Mouse (Mus musculus): Measurements from ENCODE around the gene Pgbd5. TPM values are rescaled to one million over a fixed set of nuclear protein-coding genes. Genes with fewer than 3 reads are reported as not detected.

The Pgbd5 gene
- total and polyA plus RNA-seq, 2 experiments from 2014 or later: 15.9 to 74.1 TPM

DNA sequence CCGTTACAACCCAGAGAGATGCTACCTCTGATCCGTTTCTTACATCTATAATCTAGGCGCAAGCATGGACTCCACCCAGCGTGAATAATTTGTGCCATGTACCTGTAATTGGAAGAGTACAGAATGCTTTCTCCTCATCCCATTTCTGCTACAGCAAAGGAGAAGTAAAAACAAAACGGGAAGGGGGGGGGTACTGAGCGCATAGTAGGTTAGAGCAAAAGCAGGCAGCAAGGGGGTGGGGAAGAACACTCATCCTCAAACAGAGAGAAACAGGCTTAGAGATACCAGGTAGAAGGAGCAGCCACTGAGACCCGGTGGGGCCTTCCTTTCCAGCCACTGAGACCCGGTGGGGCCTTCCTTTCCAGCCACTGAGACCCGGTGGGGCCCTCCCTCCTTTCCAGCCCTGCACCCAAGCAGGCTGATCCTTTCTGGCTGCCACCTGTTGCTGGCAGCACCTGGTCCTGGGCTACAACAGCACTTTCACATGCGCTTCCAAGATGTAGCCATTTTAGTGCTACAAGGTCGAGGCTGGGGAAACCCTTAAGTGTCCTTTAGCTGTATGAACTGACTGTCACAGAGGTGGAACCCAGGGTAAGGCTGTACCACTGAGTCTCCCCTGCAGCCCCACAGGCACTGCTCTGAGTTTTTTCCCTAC, 77.6 kb downstream of the Pgbd5 start:
- Histone ChIP-seq H3K36me3 (ENCODE audit: insufficient read depth, low read length) (peaks cover 2% of the 10 kb centered on the region; the same call in 1 of the 2 replicates), H3K4me2 (ENCODE audit: low read depth, low read length) (no peak overlapping the region), H3K4me1 (ENCODE audit: insufficient read depth, low read length) (no peaks in the 10 kb centered on the region), H3K27me3 (ENCODE audit: insufficient read depth, low read length) (no peaks in the 10 kb centered on the region), H3K9me3 (ENCODE audit: low read length) (no peaks in the 10 kb centered on the region), H3K4me3 (ENCODE audit: low read length) (no peak overlapping the region), H3K27ac (no peak overlapping the region), H3K9ac (replicated peaks; ENCODE audit: low read length) (no peak overlapping the region)
- TF ChIP-seq CTCF (IDR thresholded peaks at IDR 0.05; ENCODE audit: low read depth): no peak
- whole genome bisulfite sequencing: 85% methylated on average over 11 of the region's 11 CpGs
- DNase-seq (ENCODE audit: low spot score) (no peak), ATAC-seq (no peak)

DNA sequence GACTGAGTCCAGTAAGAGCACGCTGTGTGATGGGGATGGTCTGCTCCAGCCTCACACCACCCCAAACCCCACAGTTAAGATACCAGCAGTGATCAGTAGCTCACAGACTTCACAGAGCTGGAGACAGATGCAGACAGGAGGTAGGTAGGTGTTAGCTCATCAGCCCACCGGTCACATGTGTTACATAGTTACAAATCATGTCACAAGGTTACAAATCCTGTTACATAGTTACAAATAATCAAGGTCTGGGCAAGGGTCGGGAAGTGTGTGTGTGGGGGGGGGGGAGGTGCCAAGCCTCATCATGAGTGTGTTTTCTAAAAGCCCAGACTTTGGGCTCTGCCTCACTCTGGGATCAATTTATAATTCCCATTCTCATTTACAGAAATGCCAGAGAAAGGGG, 78.5 kb downstream of the Pgbd5 start:
- TF ChIP-seq CTCF (IDR thresholded peaks at IDR 0.05; ENCODE audit: low read depth): no peak
- no peak overlapping the region for H3K9ac ChIP-seq (replicated peaks; ENCODE audit: low read length)
- H3K4me2 ChIP-seq (ENCODE audit: low read depth, low read length): no peak overlapping the region
- no peaks in the 10 kb centered on the region for H3K9me3 ChIP-seq (ENCODE audit: low read length)
- ATAC-seq (no peak), DNase-seq (ENCODE audit: low spot score) (no peak)
- H3K4me3 ChIP-seq (ENCODE audit: low read length): no peak overlapping the region
- no peaks in the 10 kb centered on the region for H3K36me3 ChIP-seq (ENCODE audit: insufficient read depth, low read length)
- no peak overlapping the region for H3K27ac ChIP-seq
- H3K4me1 ChIP-seq (ENCODE audit: insufficient read depth, low read length): no peaks in the 10 kb centered on the region
- 86% methylated on average over 3 of the region's 3 CpGs for WGBS
- no peaks in the 10 kb centered on the region for H3K27me3 ChIP-seq (ENCODE audit: insufficient read depth, low read length)

DNA sequence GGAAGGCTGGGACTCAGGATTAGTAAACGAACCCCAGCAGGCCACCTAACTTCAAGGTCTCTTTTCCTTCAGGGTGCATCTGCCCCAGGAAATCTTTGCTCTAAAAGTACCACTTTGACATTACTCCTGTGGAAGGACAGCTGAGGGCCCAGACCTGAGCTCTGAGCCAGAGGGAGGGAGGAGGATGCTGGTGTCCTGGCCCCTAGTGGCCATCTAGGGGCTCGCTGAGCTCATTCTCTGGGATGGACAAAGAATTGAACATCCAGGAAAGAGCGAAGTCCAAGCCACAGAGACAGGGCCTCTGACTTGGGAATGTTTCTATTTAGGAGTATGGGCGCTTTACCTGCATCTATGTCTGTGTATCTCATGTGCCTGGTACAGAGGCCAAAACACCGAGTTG, 87.8 kb downstream of the Pgbd5 start:
- Histone ChIP-seq H3K4me3 (ENCODE audit: low read length) (no peak overlapping the region), H3K4me1 (ENCODE audit: insufficient read depth, low read length) (no peaks in the 10 kb centered on the region), H3K9me3 (ENCODE audit: low read length) (no peaks in the 10 kb centered on the region), H3K9ac (replicated peaks; ENCODE audit: low read length) (no peak overlapping the region), H3K36me3 (ENCODE audit: insufficient read depth, low read length) (no peaks in the 10 kb centered on the region), H3K27ac (no peak overlapping the region), H3K27me3 (ENCODE audit: insufficient read depth, low read length) (no peaks in the 10 kb centered on the region), H3K4me2 (ENCODE audit: low read depth, low read length) (no peak overlapping the region)
- 65% methylated on average over 5 of the region's 5 CpGs for WGBS
- no peak for DNase-seq (ENCODE audit: low spot score)
- ATAC-seq: no peak
- TF ChIP-seq CTCF (IDR thresholded peaks at IDR 0.05; ENCODE audit: low read depth): peak; percentile 57

DNA sequence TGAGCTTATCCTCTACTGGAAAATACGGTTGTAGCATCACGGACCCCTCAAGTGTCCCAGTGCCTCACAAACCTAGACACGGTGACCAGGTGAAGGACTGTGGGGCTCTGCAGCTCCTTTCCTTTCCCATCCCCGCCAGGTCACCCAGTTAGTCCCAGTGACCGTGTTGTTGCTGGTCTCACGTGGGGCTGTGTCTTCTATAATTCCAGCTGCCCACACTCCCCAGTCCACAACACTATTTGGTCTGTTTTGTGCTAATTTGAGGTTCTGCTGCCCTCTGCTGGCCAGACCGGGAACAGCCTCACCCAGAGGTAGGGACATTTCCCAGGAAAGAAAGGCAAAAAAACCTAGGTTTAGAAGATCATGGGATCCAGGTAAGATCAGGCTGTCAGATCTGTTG, 89.8 kb downstream of the Pgbd5 start:
- DNase-seq (ENCODE audit: low spot score): peak; percentile 86
- Histone ChIP-seq H3K4me3 (ENCODE audit: low read length) (no peak overlapping the region), H3K4me1 (ENCODE audit: insufficient read depth, low read length) (no peaks in the 10 kb centered on the region), H3K36me3 (ENCODE audit: insufficient read depth, low read length) (peaks cover 2% of the 10 kb centered on the region; the same call in 1 of the 2 replicates), H3K4me2 (ENCODE audit: low read depth, low read length) (no peak overlapping the region), H3K27ac (no peak overlapping the region), H3K9ac (replicated peaks; ENCODE audit: low read length) (no peak overlapping the region), H3K9me3 (ENCODE audit: low read length) (no peaks in the 10 kb centered on the region), H3K27me3 (ENCODE audit: insufficient read depth, low read length) (no peaks in the 10 kb centered on the region)
- peak; percentile 55 for ATAC-seq
- WGBS: 38% methylated on average over 7 of the region's 7 CpGs
- peak; percentile 99 for TF ChIP-seq CTCF (IDR thresholded peaks at IDR 0.05; ENCODE audit: low read depth)

GRCm38 (mm10) chr8:124348087-124348486, 91.4 kb downstream of the Pgbd5 start:
- ATAC-seq (no peak), DNase-seq (ENCODE audit: low spot score) (no peak)
- Histone ChIP-seq H3K9ac (replicated peaks; ENCODE audit: low read length) (no peak overlapping the region), H3K36me3 (ENCODE audit: insufficient read depth, low read length) (peaks cover 18% of the 10 kb centered on the region; the same call in 1 of the 2 replicates), H3K27ac (no peak overlapping the region), H3K4me3 (ENCODE audit: low read length) (no peak overlapping the region), H3K9me3 (ENCODE audit: low read length) (no peaks in the 10 kb centered on the region), H3K4me1 (ENCODE audit: insufficient read depth, low read length) (no peaks in the 10 kb centered on the region), H3K27me3 (ENCODE audit: insufficient read depth, low read length) (no peaks in the 10 kb centered on the region), H3K4me2 (ENCODE audit: low read depth, low read length) (no peak overlapping the region)
- TF ChIP-seq CTCF (IDR thresholded peaks at IDR 0.05; ENCODE audit: low read depth): no peak
- WGBS: 22% methylated on average over 1 of the region's 1 CpGs

DNA sequence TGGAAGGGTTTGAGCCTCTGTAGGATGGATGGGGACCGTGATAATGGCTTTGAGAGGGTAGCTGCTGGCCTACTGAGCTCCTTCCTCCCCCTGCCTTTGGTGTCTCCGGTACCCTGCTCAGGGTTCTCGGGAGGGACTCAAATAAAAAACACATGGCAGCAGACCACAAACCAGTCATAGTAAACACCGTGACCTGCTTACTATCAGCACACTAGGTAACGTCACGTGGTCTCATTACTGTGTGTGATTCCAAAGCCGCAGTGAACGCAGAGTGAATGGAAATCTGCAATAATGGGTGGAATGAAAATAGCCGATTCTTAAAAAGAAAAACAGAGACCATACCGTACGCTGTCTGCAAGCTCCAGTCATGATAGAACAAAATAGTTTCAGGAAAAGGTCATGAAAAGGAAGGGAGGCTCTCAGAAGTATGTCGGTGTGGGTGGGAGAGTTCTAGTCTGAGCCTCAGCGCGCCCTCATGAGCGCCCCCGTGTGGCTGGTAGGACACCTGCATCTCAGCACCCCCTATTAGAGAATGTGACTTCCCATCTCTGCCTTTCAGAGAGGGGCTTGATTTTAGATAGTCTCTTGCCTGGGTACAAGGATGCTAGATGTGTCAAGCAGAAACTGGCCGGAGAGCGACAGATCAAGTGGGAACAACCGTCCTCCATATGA, 92.5 kb downstream of the Pgbd5 start:
- ATAC-seq (peak; percentile 67), DNase-seq (ENCODE audit: low spot score) (peak; percentile 83)
- peak; percentile 98 for TF ChIP-seq CTCF (IDR thresholded peaks at IDR 0.05; ENCODE audit: low read depth)
- Histone ChIP-seq H3K27me3 (ENCODE audit: insufficient read depth, low read length) (no peaks in the 10 kb centered on the region), H3K36me3 (ENCODE audit: insufficient read depth, low read length) (peaks cover 21% of the 10 kb centered on the region; the same call in 1 of the 2 replicates), H3K4me3 (ENCODE audit: low read length) (no peak overlapping the region), H3K9me3 (ENCODE audit: low read length) (no peaks in the 10 kb centered on the region), H3K27ac (no peak overlapping the region), H3K4me2 (ENCODE audit: low read depth, low read length) (no peak overlapping the region), H3K9ac (replicated peaks; ENCODE audit: low read length) (no peak overlapping the region), H3K4me1 (ENCODE audit: insufficient read depth, low read length) (no peaks in the 10 kb centered on the region)
- 48% methylated on average over 19 of the region's 19 CpGs for WGBS

- no peaks in the 10 kb centered on the region for H3K27me3 ChIP-seq (ENCODE audit: insufficient read depth, low read length)
- no peak overlapping the region for H3K4me3 ChIP-seq (ENCODE audit: low read length)
- no peak overlapping the region for H3K9ac ChIP-seq (replicated peaks; ENCODE audit: low read length)
- TF ChIP-seq CTCF (IDR thresholded peaks at IDR 0.05; ENCODE audit: low read depth): no peak
- no peak overlapping the region for H3K27ac ChIP-seq
- WGBS: 74% methylated on average over 10 of the region's 10 CpGs
- H3K36me3 ChIP-seq (ENCODE audit: insufficient read depth, low read length): peaks cover 32% of the 10 kb centered on the region; the same call in 1 of the 2 replicates
- H3K4me2 ChIP-seq (ENCODE audit: low read depth, low read length): no peak overlapping the region
- H3K9me3 ChIP-seq (ENCODE audit: low read length): no peaks in the 10 kb centered on the region
- ATAC-seq (no peak), DNase-seq (ENCODE audit: low spot score) (no peak)
- H3K4me1 ChIP-seq (ENCODE audit: insufficient read depth, low read length): 0 out of 2 replicates have a peak, but pooled peaks cover 3% of the 10 kb centered on the region
These were observed 94.4 kb downstream of the Pgbd5 start for GRCm38 (mm10) chr8:124345098-124345497.
